Mouse (Mus musculus) megakaryocyte, embryonic 14.5 days (primary cell): ENCODE data around the gene Smbd1. TPM values are rescaled to one million over a fixed set of nuclear protein-coding genes. Genes with fewer than 3 reads are reported as not detected.

Experiments used
- H3K27me3 ChIP-seq: replicated peaks from 2 replicates; pipeline ENCODE3; 2012; ENCODE audit warnings: inconsistent platforms
- H3K36me3 ChIP-seq: replicated peaks from 2 replicates; pipeline ENCODE3; 2012; ENCODE audit warnings: low read length, inconsistent platforms, mixed read lengths
- H3K4me1 ChIP-seq: 2 replicates; pipeline ENCODE4 v1.6.1; 2012; ENCODE audit warnings: inconsistent platforms
- H3K4me3 ChIP-seq: replicated peaks from 2 replicates; pipeline ENCODE3; 2012; ENCODE audit warnings: moderate library complexity, mild to moderate bottlenecking, inconsistent platforms
- H3K9me3 ChIP-seq: 2 replicates; pipeline ENCODE4 v1.6.1; 2012; ENCODE audit warnings: inconsistent platforms
- FLI1 ChIP-seq: IDR thresholded peaks from 2 replicates; pipeline ENCODE4 v1.6.1; 2012; ENCODE audit warnings: low read length, inconsistent platforms, mixed read lengths
- GATA1 ChIP-seq: IDR thresholded peaks from 3 replicates; pipeline ENCODE4 v1.6.1; 2012; ENCODE audit warnings: mixed read lengths, low read length, inconsistent platforms, borderline replicate concordance
- polyA plus RNA-seq: library from polyadenylated mRNA; stranded (reverse); fragments of >175 nt; gene quantifications from 2 replicates; pipeline ENCODE4 v1.2.3, GENCODE M21; 2012; ENCODE audit warnings: low replicate concordance; ENCODE audit not compliant: insufficient read depth

Gene Smbd1
- polyA plus RNA-seq, 1 experiment = not detected

- H3K9me3 ChIP-seq = peaks cover 42% of the 10 kb centered on the region
- H3K4me3 ChIP-seq = peak overlapping the region; percentile 44
- peaks cover 56% of the 10 kb centered on the region for H3K27me3 ChIP-seq
- H3K4me1 ChIP-seq = peaks cover 64% of the 10 kb centered on the region
- TF ChIP-seq FLI1 (no peak), GATA1 (no peak)
- no peaks in the 10 kb centered on the region for H3K36me3 ChIP-seq
Measured at GRCm38 (mm10) chr16:32795177-32795576, 15.1 kb downstream of the Smbd1 start.

- no peak overlapping the region for H3K4me3 ChIP-seq
- peaks cover 4% of the 10 kb centered on the region for H3K36me3 ChIP-seq
- peaks cover 44% of the 10 kb centered on the region for H3K9me3 ChIP-seq
- TF ChIP-seq FLI1 = no peak
- no peak for TF ChIP-seq GATA1
- peaks cover 49% of the 10 kb centered on the region for H3K4me1 ChIP-seq
- H3K27me3 ChIP-seq = peaks cover 49% of the 10 kb centered on the region
Measured at GRCm38 (mm10) chr16:32790056-32790455, 20.2 kb downstream of the Smbd1 start.

- H3K4me1 ChIP-seq = peaks cover 7% of the 10 kb centered on the region
- peaks cover 24% of the 10 kb centered on the region for H3K9me3 ChIP-seq
- H3K4me3 ChIP-seq = no peak overlapping the region
- H3K27me3 ChIP-seq = peaks cover 56% of the 10 kb centered on the region
- H3K36me3 ChIP-seq = peaks cover 4% of the 10 kb centered on the region
- TF ChIP-seq GATA1 (no peak), FLI1 (no peak)
Measured at GRCm38 (mm10) chr16:32784840-32785239, 25.4 kb downstream of the Smbd1 start.

- Histone ChIP-seq H3K36me3 (peaks cover 3% of the 10 kb centered on the region), H3K4me3 (no peak overlapping the region), H3K4me1 (no peaks in the 10 kb centered on the region), H3K9me3 (peaks cover 17% of the 10 kb centered on the region), H3K27me3 (peaks cover 68% of the 10 kb centered on the region)
- TF ChIP-seq GATA1 (no peak), FLI1 (no peak)
Measured at GRCm38 (mm10) chr16:32783324-32784062, 26.8 kb downstream of the Smbd1 start.

- TF ChIP-seq FLI1 = no peak
- TF ChIP-seq GATA1 = no peak
- H3K27me3 ChIP-seq = peaks cover 84% of the 10 kb centered on the region
- no peaks in the 10 kb centered on the region for H3K36me3 ChIP-seq
- no peaks in the 10 kb centered on the region for H3K9me3 ChIP-seq
- no peak overlapping the region for H3K4me3 ChIP-seq
- peaks cover 4% of the 10 kb centered on the region; the same call in 1 of the 2 replicates for H3K4me1 ChIP-seq
Measured at GRCm38 (mm10) chr16:32778956-32779355, 31.3 kb downstream of the Smbd1 start.

GRCm38 (mm10) chr16:32776676-32777075 is 33.6 kb downstream of the Smbd1 start:
- Histone ChIP-seq H3K4me3 (no peak overlapping the region), H3K36me3 (no peaks in the 10 kb centered on the region), H3K4me1 (peaks cover 4% of the 10 kb centered on the region; the same call in 1 of the 2 replicates), H3K27me3 (peaks cover 82% of the 10 kb centered on the region), H3K9me3 (no peaks in the 10 kb centered on the region)
- TF ChIP-seq FLI1 (no peak), GATA1 (no peak)

- no peak overlapping the region for H3K4me3 ChIP-seq
- H3K36me3 ChIP-seq = no peaks in the 10 kb centered on the region
- H3K9me3 ChIP-seq = peaks cover 23% of the 10 kb centered on the region
- no peaks in the 10 kb centered on the region for H3K4me1 ChIP-seq
- no peak for TF ChIP-seq GATA1
- no peak for TF ChIP-seq FLI1
- peaks cover 85% of the 10 kb centered on the region for H3K27me3 ChIP-seq
Measured at GRCm38 (mm10) chr16:32766904-32767303, 43.4 kb downstream of the Smbd1 start.

GRCm38 (mm10) chr16:32764961-32765360 is 45.3 kb downstream of the Smbd1 start:
- no peak overlapping the region for H3K4me3 ChIP-seq
- H3K4me1 ChIP-seq = no peaks in the 10 kb centered on the region
- H3K36me3 ChIP-seq = no peaks in the 10 kb centered on the region
- H3K9me3 ChIP-seq = peaks cover 20% of the 10 kb centered on the region
- peaks cover 88% of the 10 kb centered on the region for H3K27me3 ChIP-seq
- TF ChIP-seq GATA1 (no peak), FLI1 (no peak)

GRCm38 (mm10) chr16:32764550-32764949 is 45.7 kb downstream of the Smbd1 start:
- Histone ChIP-seq H3K27me3 (peaks cover 88% of the 10 kb centered on the region), H3K9me3 (peaks cover 20% of the 10 kb centered on the region), H3K4me1 (no peaks in the 10 kb centered on the region), H3K36me3 (no peaks in the 10 kb centered on the region), H3K4me3 (no peak overlapping the region)
- TF ChIP-seq GATA1 (no peak), FLI1 (no peak)

Other genes starting within 250 kb of the Smbd1 start
- gene Tfrc, start 201.6 kb downstream of the Smbd1 start, polyA plus RNA-seq = 1.3 and 4.3 TPM in 2 replicates
- 230 and 1,256 TPM in 2 replicates for gene Tnk2, start 166.6 kb downstream of the Smbd1 start, polyA plus RNA-seq
- gene Muc4, start 74.6 kb downstream of the Smbd1 start, polyA plus RNA-seq = not detected in 2 replicates
- gene Muc20, start 13.0 kb downstream of the Smbd1 start, polyA plus RNA-seq = not detected in 2 replicates
- 22.1 and 57.2 TPM in 2 replicates for gene Fyttd1, start 67.0 kb upstream of the Smbd1 start, polyA plus RNA-seq
- gene Rubcn, start 67.3 kb upstream of the Smbd1 start, polyA plus RNA-seq = 5.3 and 9.9 TPM in 2 replicates
- gene Lrch3, start 103.6 kb upstream of the Smbd1 start, polyA plus RNA-seq = 2.7 TPM in 1 of 2 replicates, not detected in the other
- gene Iqcg, start 245.7 kb upstream of the Smbd1 start, polyA plus RNA-seq = 3.3 TPM in 1 of 2 replicates, not detected in the other
- 18.9 and 136 TPM in 2 replicates for gene Rpl35a, start 246.0 kb upstream of the Smbd1 start, polyA plus RNA-seq